8 mouse cellular contexts compared by ENCODE assay signal in the genomic region with DNA sequence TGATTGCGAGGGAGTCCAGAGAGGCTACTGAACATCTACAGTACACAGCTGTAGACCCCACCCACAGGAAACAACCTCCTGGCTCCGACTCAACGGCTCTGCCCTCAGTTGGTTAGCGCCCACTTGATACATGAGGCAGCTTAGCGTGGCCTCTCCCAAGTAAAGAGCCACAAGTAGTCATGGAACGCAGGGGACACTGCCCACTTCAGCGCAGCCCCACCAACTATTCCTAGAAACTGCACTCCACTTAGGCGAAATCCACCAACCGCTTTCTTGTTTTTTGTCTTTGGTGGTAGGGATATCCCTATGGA. TPM values are rescaled to one million over a fixed set of nuclear protein-coding genes. Genes with fewer than 3 reads are reported as not detected.
DNase-seq lines count a peak whose midpoint lies in the region; ATAC-seq lines count a peak whose summit lies in the region.

No protein-coding gene starts in this region.

- peak overlapping the region; percentile 97 for H3K4me2 ChIP-seq in heart, embryonic 13.5 days

- H3K36me3 ChIP-seq in heart, embryonic 13.5 days: peaks cover 24% of the 10 kb centered on the region
- H3K36me3 ChIP-seq in midbrain, embryonic 10.5 days: peaks cover 22% of the 10 kb centered on the region

- WGBS in heart, embryonic 13.5 days: 17% methylated on average over 9 of the region's 9 CpGs
- 6% methylated on average over 9 of the region's 9 CpGs for WGBS in large intestine, adult 2 months
- 35% methylated on average over 9 of the region's 9 CpGs for WGBS in midbrain, embryonic 10.5 days

- DNase-seq in 3134 (ENCODE audit: extremely low read depth, insufficient read length, low spot score): peak; percentile 43
- peak; percentile 49 for DNase-seq in T-cell, adult 2 months (ENCODE audit: low spot score)
- peak; percentile 62 for DNase-seq in large intestine, adult 2 months (ENCODE audit: low read depth, low spot score)
- no peak for DNase-seq in midbrain, embryonic 10.5 days (ENCODE audit: low spot score)
- peak; percentile 50 to 58 for DNase-seq in thymus, postnatal 10 days (ENCODE audit: low spot score in 2 of 2)
- no peak for DNase-seq in adrenal gland, postnatal 36 days
- DNase-seq in frontal cortex, postnatal 36 days (ENCODE audit: low spot score in 2 of 2): no peak

- H3K27ac ChIP-seq in heart, embryonic 13.5 days (replicated peaks): peak overlapping the region; percentile 71
- peak overlapping the region; percentile 88 for H3K27ac ChIP-seq in midbrain, embryonic 10.5 days (replicated peaks)

- H3K4me1 ChIP-seq in heart, embryonic 13.5 days: peaks cover 34% of the 10 kb centered on the region
- peaks cover 45% of the 10 kb centered on the region for H3K4me1 ChIP-seq in midbrain, embryonic 10.5 days

- H3K9ac ChIP-seq in heart, embryonic 13.5 days: peak overlapping the region; percentile 91

- H3K4me3 ChIP-seq in heart, embryonic 13.5 days: peak overlapping the region; percentile 76
- peak overlapping the region; percentile 75 for H3K4me3 ChIP-seq in midbrain, embryonic 10.5 days

- ATAC-seq in heart, embryonic 13.5 days (ENCODE audit: extremely low read depth, insufficient number of reproducible peaks, low FRiP score, low TSS enrichment): no peak

- peaks cover 5% of the 10 kb centered on the region; the same call in 1 of the 2 replicates for H3K9me3 ChIP-seq in heart, embryonic 13.5 days
- H3K9me3 ChIP-seq in midbrain, embryonic 10.5 days (replicated peaks): no peaks in the 10 kb centered on the region

- no peaks in the 10 kb centered on the region for H3K27me3 ChIP-seq in heart, embryonic 13.5 days (replicated peaks)
- H3K27me3 ChIP-seq in midbrain, embryonic 10.5 days (ENCODE audit: low read depth, poor library complexity, severe bottlenecking): peaks cover 18% of the 10 kb centered on the region

RNA-seq across cellular contexts. Expression of gene Tpcn1, which starts 0.9 kb away (rescaled TPM):
- polyA plus RNA-seq in heart, embryonic 13.5 days (2015; fragmentation: Nextera tagmentation; extraction: Ambion mirVana): 14.9 and 16.1 TPM in 2 replicates
- polyA plus RNA-seq in large intestine, adult 2 months (2012; rRNA removed): 41.7 and 63.5 TPM in 2 replicates
- 10.3 and 11.1 TPM in 2 replicates for polyA plus RNA-seq in midbrain, embryonic 10.5 days (2016; fragmentation: Nextera tagmentation; extraction: Ambion mirVana)
- total RNA-seq in adrenal gland, postnatal 36 days (2021): 10 to 100 TPM; 34.1 to 36.9 TPM

RNA-seq across cellular contexts. Expression of gene Iqcd, which starts 1.2 kb away (rescaled TPM):
- 0.27 and 0.44 TPM in 2 replicates for polyA plus RNA-seq in heart, embryonic 13.5 days (2015; fragmentation: Nextera tagmentation; extraction: Ambion mirVana)
- polyA plus RNA-seq in large intestine, adult 2 months (2012; rRNA removed): 0.40 and 0.41 TPM in 2 replicates
- polyA plus RNA-seq in midbrain, embryonic 10.5 days (2016; fragmentation: Nextera tagmentation; extraction: Ambion mirVana): 0.95 and 0.98 TPM in 2 replicates
- under 1 TPM; 0.36 to 0.40 TPM for total RNA-seq in adrenal gland, postnatal 36 days (2021)

RNA-seq across cellular contexts. Expression of gene Rita1, which starts 24.8 kb away (rescaled TPM):
- 9.6 and 10.4 TPM in 2 replicates for polyA plus RNA-seq in heart, embryonic 13.5 days (2015; fragmentation: Nextera tagmentation; extraction: Ambion mirVana)
- 12.4 and 13.2 TPM in 2 replicates for polyA plus RNA-seq in large intestine, adult 2 months (2012; rRNA removed)
- 16.0 and 16.2 TPM in 2 replicates for polyA plus RNA-seq in midbrain, embryonic 10.5 days (2016; fragmentation: Nextera tagmentation; extraction: Ambion mirVana)
- total RNA-seq in adrenal gland, postnatal 36 days (2021): 10 to 100 TPM; 15.6 to 15.9 TPM

RNA-seq across cellular contexts. Expression of gene Ddx54, which starts 25.0 kb away (rescaled TPM):
- polyA plus RNA-seq in heart, embryonic 13.5 days (2015; fragmentation: Nextera tagmentation; extraction: Ambion mirVana): 29.6 and 29.7 TPM in 2 replicates
- polyA plus RNA-seq in large intestine, adult 2 months (2012; rRNA removed): 35.2 and 40.2 TPM in 2 replicates
- polyA plus RNA-seq in midbrain, embryonic 10.5 days (2016; fragmentation: Nextera tagmentation; extraction: Ambion mirVana): 59.4 and 59.7 TPM in 2 replicates
- 10 to 100 TPM; 50.4 to 51.1 TPM for total RNA-seq in adrenal gland, postnatal 36 days (2021)

RNA-seq across cellular contexts. Expression of gene Cfap73, which starts 46.5 kb away (rescaled TPM):
- polyA plus RNA-seq in heart, embryonic 13.5 days (2015; fragmentation: Nextera tagmentation; extraction: Ambion mirVana): not detected in 2 replicates
- polyA plus RNA-seq in large intestine, adult 2 months (2012; rRNA removed): not detected in 2 replicates
- polyA plus RNA-seq in midbrain, embryonic 10.5 days (2016; fragmentation: Nextera tagmentation; extraction: Ambion mirVana): not detected in 2 replicates
- total RNA-seq in adrenal gland, postnatal 36 days (2021): 1 to 10 TPM in 1 of 2 experiments, not detected in 1; 2.0 TPM

Comparison
In these comparisons a context has a peak if more than half of its experiments do, and no peak if none do; other contexts are left out.
1. DNase-seq: peak in 3134 (single experiment), T-cell, adult 2 months (single experiment), large intestine, adult 2 months (single experiment) and thymus, postnatal 10 days (2 of 2); none in midbrain, embryonic 10.5 days (single experiment), adrenal gland, postnatal 36 days (0 of 2) and frontal cortex, postnatal 36 days (0 of 2).